Mouse (Mus musculus) granulocyte monocyte progenitor cell, adult 5-6 weeks (primary cell): ENCODE data around the gene Scml4. TPM values are rescaled to one million over a fixed set of nuclear protein-coding genes. Genes with fewer than 3 reads are reported as not detected.

Experiments used
- ATAC-seq: replicated peaks from 2 replicates; pipeline ENCODE4 v1.8.0; 2016; ENCODE audit warnings: mild to moderate bottlenecking, moderate TSS enrichment, inconsistent platforms; ENCODE audit not compliant: poor library complexity, severe bottlenecking
- total RNA-seq, 2 experiments: library from RNA; stranded (forward) in 1 of 2; stranded (reverse) in 1 of 2; fragments of 200-712, 200-1000 nt in 1 of 2; fragments of >200 nt in 1 of 2; fragmentation: Nextera tagmentation in 1 of 2; gene quantifications; 2 replicates each; pipeline ENCODE4 v1.2.3; 2014 to 2017

Scml4 gene
- total RNA-seq, 2 experiments from 2014 or later: 0.05 TPM; not detected in 1

- no peak for ATAC-seq
Measured at GRCm38 (mm10) chr10:42980999-42981757, 121.0 kb downstream of the Scml4 start.

GRCm38 (mm10) chr10:42984886-42985285, 124.7 kb downstream of the Scml4 start:
- ATAC-seq: no peak

GRCm38 (mm10) chr10:42987594-42988052, 127.5 kb downstream of the Scml4 start:
- ATAC-seq: peak; percentile 47; the same call in 1 of the 2 replicates

GRCm38 (mm10) chr10:42988627-42989026, 128.5 kb downstream of the Scml4 start:
- no peak for ATAC-seq

DNA sequence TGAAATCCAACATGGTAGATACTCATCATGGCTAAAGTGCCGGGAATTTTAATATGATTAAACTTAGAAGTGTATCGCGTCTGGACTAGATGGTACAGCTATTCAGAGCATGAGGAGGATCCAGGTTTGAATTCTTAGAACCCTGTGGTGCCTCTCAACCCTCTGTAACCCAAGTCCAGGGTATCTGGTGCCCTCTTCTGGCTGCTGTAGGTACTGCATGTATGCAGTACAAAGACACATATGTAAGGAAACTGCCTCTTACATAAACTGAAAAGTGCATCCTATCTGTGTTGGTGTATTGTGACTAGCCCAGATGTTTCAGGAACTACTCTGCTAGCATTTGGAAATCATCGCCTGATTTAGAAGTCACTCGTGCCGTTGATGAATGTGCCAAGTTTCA, 129.7 kb downstream of the Scml4 start:
- peak; percentile 72 for ATAC-seq

GRCm38 (mm10) chr10:42991018-42991417, 130.8 kb downstream of the Scml4 start:
- no peak for ATAC-seq

DNA sequence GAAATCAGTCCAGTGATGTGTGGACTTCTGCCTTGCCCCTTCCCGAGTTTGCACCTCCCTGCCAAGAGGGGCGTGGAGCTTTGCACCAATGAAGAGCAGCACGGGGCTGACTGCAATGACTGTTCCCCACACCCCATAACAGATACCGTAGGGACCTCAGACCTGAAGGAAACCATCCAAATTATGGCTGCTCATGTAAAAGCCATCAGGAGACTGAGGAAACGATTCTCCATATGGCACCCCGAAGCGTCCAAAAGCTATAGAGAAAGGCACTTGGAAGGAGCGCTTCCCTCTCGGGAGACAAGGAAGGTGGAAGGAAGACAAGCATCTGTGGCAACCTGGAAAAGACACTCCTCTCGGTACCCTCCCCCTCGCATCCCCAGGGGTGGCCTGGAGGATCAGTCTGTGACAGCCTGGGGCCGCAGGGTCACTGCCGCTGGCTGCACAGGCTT, 134.2 kb downstream of the Scml4 start:
- ATAC-seq: no peak

DNA sequence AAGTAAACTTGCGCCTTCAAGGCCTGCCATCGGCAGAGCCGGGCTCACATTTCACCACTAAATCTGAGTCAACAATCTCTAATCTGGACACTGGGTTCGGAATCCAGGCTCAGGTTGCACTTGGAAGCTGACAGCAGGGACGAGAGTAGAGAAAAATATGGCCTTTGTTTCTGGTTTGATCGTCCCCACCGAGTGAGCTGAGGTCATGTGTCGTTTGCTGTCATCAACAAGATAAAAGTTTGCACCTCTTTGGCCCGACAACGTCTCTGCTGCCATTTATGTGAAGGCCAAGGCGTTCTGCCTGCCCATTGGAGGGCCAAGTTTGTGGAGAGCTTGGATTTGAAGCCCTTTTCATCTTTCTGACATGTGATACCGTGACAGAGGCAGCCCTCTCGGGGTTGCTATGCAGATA, 135.3 kb downstream of the Scml4 start:
- ATAC-seq: no peak

DNA sequence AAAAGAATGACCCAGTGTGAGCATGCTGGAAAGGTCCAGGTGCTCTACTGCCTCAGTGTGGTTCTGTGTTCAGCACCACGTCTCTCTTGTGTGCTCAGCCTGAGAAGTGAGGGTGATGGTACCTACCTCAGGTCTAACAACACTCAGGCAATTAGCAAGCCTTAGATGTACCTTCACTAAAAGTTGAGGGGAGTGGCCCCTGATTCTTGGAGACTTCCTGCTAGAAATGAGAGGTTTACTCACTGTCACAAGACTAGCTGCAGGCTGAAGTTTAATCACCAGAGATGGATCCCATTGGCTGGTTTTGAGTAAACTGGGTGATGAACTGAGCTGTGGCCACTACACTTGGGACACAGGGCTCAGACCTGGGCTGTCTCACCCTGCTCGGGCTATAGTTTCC, 137.1 kb downstream of the Scml4 start:
- no peak for ATAC-seq

DNA sequence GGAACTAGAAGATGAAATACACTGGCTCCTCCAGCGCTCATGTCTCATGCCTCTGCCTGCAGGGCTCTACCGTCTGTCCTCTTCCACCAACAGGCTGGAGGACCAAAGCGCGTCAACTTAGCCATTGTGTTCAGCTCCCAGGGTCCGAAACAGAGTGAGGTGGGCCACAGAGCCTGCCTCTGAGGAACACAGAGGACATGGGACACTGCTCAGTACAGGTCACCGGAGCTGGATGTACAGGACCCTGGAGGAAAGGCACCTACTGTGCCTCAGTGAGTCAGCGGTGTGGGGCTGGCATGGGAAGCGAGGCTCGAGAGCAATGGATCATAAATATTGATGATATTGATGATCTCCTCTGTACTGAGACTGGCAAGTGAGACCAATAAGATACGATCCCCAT, 139.2 kb downstream of the Scml4 start:
- ATAC-seq: no peak

GRCm38 (mm10) chr10:43001433-43001832, 141.3 kb downstream of the Scml4 start:
- ATAC-seq: no peak

- no peak for ATAC-seq
Measured at GRCm38 (mm10) chr10:43002066-43002678, 142.0 kb downstream of the Scml4 start.

DNA sequence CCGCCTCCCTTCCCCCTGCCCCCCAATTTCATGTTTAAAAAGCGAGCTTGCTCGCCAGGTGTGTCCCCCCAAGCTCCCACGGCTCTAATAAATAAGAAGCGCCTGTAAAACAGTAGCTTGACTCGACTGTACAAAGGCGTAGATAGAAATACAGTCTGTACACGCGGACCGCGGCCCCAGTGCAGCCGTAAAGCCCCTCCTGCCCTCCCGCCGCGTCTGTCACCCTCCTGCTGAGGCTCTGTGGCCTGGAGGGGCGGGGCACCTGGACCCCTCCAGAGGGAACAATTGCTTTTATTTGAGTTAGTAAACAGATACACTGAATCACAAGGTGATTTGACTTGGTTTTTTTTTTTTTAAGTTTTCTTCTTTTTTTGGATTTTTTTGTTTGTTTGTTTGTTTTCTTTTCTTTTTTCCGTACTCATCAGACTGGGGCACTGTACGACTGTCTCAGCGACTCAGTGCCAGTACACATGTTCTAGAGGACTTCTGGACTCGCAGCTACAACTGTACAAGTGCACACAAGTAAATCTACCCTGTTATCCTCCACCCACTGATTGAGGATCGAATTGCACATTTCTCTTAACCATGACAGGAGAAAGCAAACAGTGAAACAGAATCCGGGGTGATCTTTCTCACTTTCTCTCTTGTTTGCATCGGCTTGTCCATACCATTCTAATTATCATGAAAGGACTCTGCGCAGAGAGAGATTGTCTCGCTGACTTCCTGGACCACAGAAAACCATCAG, 142.7 kb downstream of the Scml4 start:
- no peak for ATAC-seq

DNA sequence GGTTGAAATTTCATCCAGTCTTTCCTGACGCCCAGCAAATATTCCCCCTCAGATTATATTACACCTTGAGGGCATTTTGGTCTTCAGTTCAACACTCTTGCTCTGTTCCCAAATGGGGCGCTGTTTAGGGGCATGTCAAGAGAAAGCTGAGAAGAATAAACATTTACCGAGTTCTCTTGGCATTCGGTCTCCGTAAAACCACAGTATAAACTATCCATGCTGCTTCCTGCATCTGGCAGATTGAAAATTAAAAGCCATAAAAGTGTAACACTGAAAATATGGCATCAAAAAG, 143.2 kb downstream of the Scml4 start:
- ATAC-seq: no peak

- ATAC-seq: no peak
Measured at GRCm38 (mm10) chr10:43004174-43004734, 144.1 kb downstream of the Scml4 start.

- no peak for ATAC-seq
Measured at GRCm38 (mm10) chr10:43005031-43005430, 144.9 kb downstream of the Scml4 start.

- peak; percentile 22; the same call in 1 of the 2 replicates for ATAC-seq
Measured at GRCm38 (mm10) chr10:43005677-43006076, 145.5 kb downstream of the Scml4 start.

GRCm38 (mm10) chr10:43006534-43006933, 146.4 kb downstream of the Scml4 start:
- no peak for ATAC-seq

DNA sequence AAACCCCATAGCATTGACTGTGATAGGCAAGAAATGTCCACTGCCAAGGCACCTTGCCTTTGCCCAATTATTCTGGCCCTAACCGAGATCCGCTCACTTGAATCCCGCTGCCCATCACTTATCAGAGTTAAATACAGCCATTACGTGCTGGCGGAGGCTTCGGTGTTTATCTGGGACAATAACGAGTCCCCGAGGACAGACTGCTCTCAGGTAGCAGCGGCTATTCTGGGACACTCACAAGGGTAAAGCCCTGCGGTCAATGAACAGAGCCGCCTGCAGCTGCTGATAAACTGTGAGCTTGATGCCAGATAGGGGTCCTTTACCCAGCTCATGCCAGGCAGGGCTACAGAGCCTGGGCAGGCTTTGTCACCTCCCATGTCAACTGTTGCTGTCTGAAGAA, 147.9 kb downstream of the Scml4 start:
- no peak for ATAC-seq
